Mouse (Mus musculus) neural tube, embryonic 11.5 days (tissue): Measurements from ENCODE around the gene Gm42791. TPM values are rescaled to one million over a fixed set of nuclear protein-coding genes. Genes with fewer than 3 reads are reported as not detected.

ENCODE experiments used
- ATAC-seq: fragments of 200-750 bp; cut with Nextera tagmentation; 2 replicates; pipeline ENCODE4 v1.8.0; 2017; ENCODE audit warnings: moderate number of reproducible peaks, mild to moderate bottlenecking, moderate TSS enrichment, moderate library complexity; ENCODE audit not compliant: insufficient read depth, low FRiP score, low TSS enrichment
- DNase-seq: peaks from one replicate; pipeline ENCODE4 v3.0.0-alpha.2; 2015; ENCODE audit warnings: low spot score
- H3K27ac ChIP-seq: fragments of 300-500 bp; sonication (generic); 2 replicates; pipeline ENCODE4 v1.5.1; 2014; ENCODE audit warnings: low read depth, mild to moderate bottlenecking, low read length
- H3K27me3 ChIP-seq: fragments of 300-500 bp; sonication (generic); 2 replicates; pipeline ENCODE4 v1.6.1; 2014; ENCODE audit warnings: mild to moderate bottlenecking, low read length, mixed read lengths; ENCODE audit not compliant: control insufficient read depth, insufficient read depth
- H3K36me3 ChIP-seq: fragments of 300-500 bp; sonication (generic); 2 replicates; pipeline ENCODE4 v1.6.1; 2014; ENCODE audit warnings: mild to moderate bottlenecking, low read length, moderate library complexity, mixed read lengths; ENCODE audit not compliant: control insufficient read depth, insufficient read depth
- H3K4me1 ChIP-seq: fragments of 300-500 bp; sonication (generic); 2 replicates; pipeline ENCODE4 v1.6.1; 2014; ENCODE audit warnings: low read length, mixed read lengths; ENCODE audit not compliant: control insufficient read depth, insufficient read depth
- H3K4me2 ChIP-seq: fragments of 300-500 bp; sonication (generic); 2 replicates; pipeline ENCODE4 v1.6.1; 2014; ENCODE audit warnings: low read depth, mild to moderate bottlenecking, moderate library complexity
- H3K4me3 ChIP-seq: fragments of 300-500 bp; sonication (generic); 2 replicates; pipeline ENCODE4 v1.5.1; 2014; ENCODE audit warnings: low read depth, low read length
- H3K9ac ChIP-seq: fragments of 300-500 bp; sonication (generic); 2 replicates; pipeline ENCODE4 v1.6.1; 2014; ENCODE audit warnings: mild to moderate bottlenecking, low read length
- H3K9me3 ChIP-seq: fragments of 300-500 bp; sonication (generic); 2 replicates; pipeline ENCODE4 v1.6.1; 2016; ENCODE audit warnings: low read length; ENCODE audit not compliant: control insufficient read depth
- WGBS: fragments of 180-500 bp; shearing (Covaris S2); extraction: QIAGEN DNeasy Blood & Tissue Kit; methylation state at CpG from one replicate; pipeline ENCODE4 v1.1.7; 2014; 5-methylcytosine and 5-hydroxymethylcytosine counted together
- polyA plus RNA-seq: library from polyadenylated mRNA; unstranded; fragments of >200 nt; fragmentation: Nextera tagmentation; extraction: Ambion mirVana; gene quantifications from 2 replicates; pipeline ENCODE4 v1.2.1, GENCODE M21; 2014

Gm42791 gene
- polyA plus RNA-seq, 1 experiment from 2014 or later, result 2.0 TPM

DNA sequence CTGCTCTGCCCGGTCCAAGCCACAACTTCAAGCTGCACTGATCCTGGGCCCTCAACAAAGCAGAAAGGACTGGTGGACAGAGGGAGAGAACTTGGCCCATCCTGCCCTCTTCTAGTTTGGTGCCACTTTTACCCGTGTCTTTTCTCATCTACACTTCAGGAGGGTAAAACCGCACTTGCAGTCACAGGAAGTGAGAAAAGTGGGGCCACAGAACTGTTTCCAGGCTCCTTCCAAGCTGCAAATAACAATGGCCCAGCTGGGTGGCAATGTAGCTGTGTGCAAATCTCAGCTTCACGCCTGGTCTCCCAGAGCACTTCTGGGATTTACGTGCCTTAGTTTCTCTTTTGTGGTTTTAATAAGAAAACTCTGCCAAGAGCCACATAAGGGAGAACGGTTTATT lies 127.2 kb downstream of the Gm42791 start:
- Histone ChIP-seq H3K4me1 (no peaks in the 10 kb centered on the region), H3K27me3 (no peaks in the 10 kb centered on the region), H3K36me3 (no peaks in the 10 kb centered on the region), H3K4me2 (no peak overlapping the region), H3K9ac (no peak overlapping the region), H3K9me3 (no peaks in the 10 kb centered on the region), H3K27ac (no peak overlapping the region), H3K4me3 (no peak overlapping the region)
- WGBS, result 80% methylated on average over 6 of the region's 6 CpGs
- DNase-seq (no peak), ATAC-seq (no peak)

- ATAC-seq, result no peak
- DNase-seq, result no peak
- H3K27me3 ChIP-seq, result no peaks in the 10 kb centered on the region
- H3K4me1 ChIP-seq, result no peaks in the 10 kb centered on the region
- no peak overlapping the region for H3K9ac ChIP-seq
- H3K36me3 ChIP-seq, result no peaks in the 10 kb centered on the region
- no peak overlapping the region for H3K27ac ChIP-seq
- H3K4me3 ChIP-seq, result no peak overlapping the region
- H3K4me2 ChIP-seq, result no peak overlapping the region
- WGBS, result 93% methylated on average over 7 of the region's 7 CpGs
- no peaks in the 10 kb centered on the region for H3K9me3 ChIP-seq
These were observed 127.8 kb downstream of the Gm42791 start for GRCm38 (mm10) chr5:148867171-148867570.

DNA sequence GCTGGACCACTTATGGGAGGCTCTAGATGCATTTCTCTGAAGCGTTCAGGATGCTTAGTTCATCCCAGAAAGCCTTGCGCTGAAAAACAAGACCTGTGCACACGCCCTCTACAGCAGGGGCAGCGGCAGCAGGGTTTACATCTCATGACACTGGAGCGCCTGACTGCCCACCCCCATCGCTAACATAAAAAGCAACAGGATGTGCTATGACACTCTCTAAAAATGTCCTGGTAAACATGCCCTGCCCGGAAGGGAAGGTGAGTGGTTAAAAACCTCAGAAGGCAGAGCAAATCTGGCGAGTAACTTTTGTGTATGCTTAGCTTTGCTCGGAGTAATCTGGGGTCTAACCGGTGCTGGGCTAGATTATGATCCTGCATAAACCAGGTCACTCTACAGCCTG lies 128.4 kb downstream of the Gm42791 start:
- no peak for ATAC-seq
- no peak for DNase-seq
- Histone ChIP-seq H3K27ac (no peak overlapping the region), H3K9me3 (no peaks in the 10 kb centered on the region), H3K4me1 (no peaks in the 10 kb centered on the region), H3K4me3 (no peak overlapping the region), H3K9ac (no peak overlapping the region), H3K27me3 (no peaks in the 10 kb centered on the region), H3K4me2 (no peak overlapping the region), H3K36me3 (no peaks in the 10 kb centered on the region)
- WGBS, result 84% methylated on average over 10 of the region's 10 CpGs

GRCm38 (mm10) chr5:148863409-148863808 lies 131.5 kb downstream of the Gm42791 start:
- H3K9me3 ChIP-seq, result no peaks in the 10 kb centered on the region
- no peaks in the 10 kb centered on the region for H3K36me3 ChIP-seq
- no peak for DNase-seq
- H3K4me3 ChIP-seq, result no peak overlapping the region
- H3K9ac ChIP-seq, result no peak overlapping the region
- no peak for ATAC-seq
- no peaks in the 10 kb centered on the region for H3K27me3 ChIP-seq
- H3K4me1 ChIP-seq, result no peaks in the 10 kb centered on the region
- no peak overlapping the region for H3K27ac ChIP-seq
- WGBS, result 80% methylated on average over 6 of the region's 6 CpGs
- no peak overlapping the region for H3K4me2 ChIP-seq

- Histone ChIP-seq H3K4me1 (no peaks in the 10 kb centered on the region), H3K36me3 (no peaks in the 10 kb centered on the region), H3K27me3 (no peaks in the 10 kb centered on the region), H3K9ac (no peak overlapping the region), H3K9me3 (no peaks in the 10 kb centered on the region), H3K27ac (no peak overlapping the region), H3K4me2 (no peak overlapping the region), H3K4me3 (no peak overlapping the region)
- DNase-seq (no peak), ATAC-seq (no peak)
- 90% methylated on average over 10 of the region's 10 CpGs for WGBS
These were observed 132.1 kb downstream of the Gm42791 start for GRCm38 (mm10) chr5:148862853-148863252.

- no peak for ATAC-seq
These were observed 132.8 kb downstream of the Gm42791 start for GRCm38 (mm10) chr5:148862136-148862535.

GRCm38 (mm10) chr5:148857522-148857921 lies 137.4 kb downstream of the Gm42791 start:
- Histone ChIP-seq H3K36me3 (no peaks in the 10 kb centered on the region), H3K4me2 (no peak overlapping the region), H3K9ac (no peak overlapping the region), H3K27ac (no peak overlapping the region), H3K27me3 (no peaks in the 10 kb centered on the region), H3K4me1 (no peaks in the 10 kb centered on the region), H3K4me3 (no peak overlapping the region), H3K9me3 (no peaks in the 10 kb centered on the region)
- WGBS, result 84% methylated on average over 3 of the region's 3 CpGs
- ATAC-seq, result no peak
- DNase-seq, result no peak

More at GRCm38 (mm10) chr5:148862136-148862535, 132.8 kb downstream of the Gm42791 start:
- Histone ChIP-seq H3K36me3 (no peaks in the 10 kb centered on the region), H3K9ac (no peak overlapping the region), H3K27ac (no peak overlapping the region), H3K27me3 (no peaks in the 10 kb centered on the region), H3K9me3 (no peaks in the 10 kb centered on the region), H3K4me1 (no peaks in the 10 kb centered on the region), H3K4me2 (no peak overlapping the region), H3K4me3 (no peak overlapping the region)
- DNase-seq, result no peak
- WGBS, result 73% methylated on average over 8 of the region's 8 CpGs

- no peaks in the 10 kb centered on the region for H3K4me1 ChIP-seq
- 84% methylated on average over 8 of the region's 8 CpGs for WGBS
- no peak for DNase-seq
These were observed 139.9 kb downstream of the Gm42791 start for GRCm38 (mm10) chr5:148855047-148855446.

DNA sequence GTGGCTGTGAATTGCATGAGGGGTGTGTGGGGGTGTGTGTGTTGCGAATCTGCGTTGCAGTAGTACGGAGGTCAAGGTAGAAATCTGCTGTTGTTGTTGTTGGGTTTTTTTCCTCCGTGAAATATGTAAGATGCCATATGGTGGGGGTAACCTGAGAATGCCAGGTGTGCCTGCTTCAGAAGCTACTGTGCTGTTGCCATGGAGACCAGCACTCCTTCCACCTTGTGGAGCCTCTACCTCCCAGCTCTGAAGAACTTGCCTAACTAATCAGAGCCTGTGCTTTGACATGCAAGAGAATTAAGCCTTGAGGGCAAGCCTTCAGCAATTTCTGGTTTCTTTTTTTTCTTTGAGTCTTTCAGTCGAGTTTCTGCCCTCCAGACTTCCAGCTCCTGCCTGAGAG lies 140.8 kb downstream of the Gm42791 start:
- no peak for DNase-seq

More at GRCm38 (mm10) chr5:148855047-148855446, 139.9 kb downstream of the Gm42791 start:
- H3K9me3 ChIP-seq, result no peaks in the 10 kb centered on the region
- H3K4me2 ChIP-seq, result no peak overlapping the region
- H3K36me3 ChIP-seq, result no peaks in the 10 kb centered on the region
- ATAC-seq, result no peak
- H3K27ac ChIP-seq, result no peak overlapping the region
- H3K27me3 ChIP-seq, result no peaks in the 10 kb centered on the region
- no peak overlapping the region for H3K9ac ChIP-seq
- H3K4me3 ChIP-seq, result no peak overlapping the region

More for the DNA sequence above, 140.8 kb downstream of the Gm42791 start:
- H3K36me3 ChIP-seq, result no peaks in the 10 kb centered on the region
- H3K27me3 ChIP-seq, result no peaks in the 10 kb centered on the region
- H3K4me3 ChIP-seq, result no peak overlapping the region
- no peak overlapping the region for H3K9ac ChIP-seq
- H3K4me1 ChIP-seq, result no peaks in the 10 kb centered on the region
- WGBS, result 34% methylated on average over 5 of the region's 5 CpGs
- H3K4me2 ChIP-seq, result no peak overlapping the region
- ATAC-seq, result no peak
- no peaks in the 10 kb centered on the region for H3K9me3 ChIP-seq
- no peak overlapping the region for H3K27ac ChIP-seq
